Mouse (Mus musculus) lung, postnatal 25 days (tissue): ENCODE results near the gene Ttc23.

Source experiments
- DNase-seq: peaks from one replicate; pipeline ENCODE4 v3.0.0; 2022; ENCODE audit warnings: low spot score

Ttc23 gene

GRCm38 (mm10) chr7:67803015-67803856, 156.0 kb downstream of the Ttc23 start:
- peak; percentile 78 for DNase-seq

GRCm38 (mm10) chr7:67803857-67804215, 156.6 kb downstream of the Ttc23 start:
- no peak for DNase-seq
